Mouse (Mus musculus) C2C12 (cell line): ENCODE results near the gene Hspbp1.

Experiments
- CEBPB ChIP-seq: IDR thresholded peaks from one replicate; pipeline ENCODE4 v1.6.1; 2011; ENCODE audit warnings: low read depth, mild to moderate bottlenecking, control low read depth, moderate library complexity
- CTCF ChIP-seq: IDR thresholded peaks from one replicate; pipeline ENCODE4 v1.5.1; 2011; ENCODE audit not compliant: control insufficient read depth, insufficient read depth, insufficient read length
- FOSL1 ChIP-seq: IDR thresholded peaks from one replicate; pipeline ENCODE4 v1.8.0; 2011; ENCODE audit warnings: mild to moderate bottlenecking, low read length; ENCODE audit not compliant: poor library complexity, insufficient read depth, severe bottlenecking
- MYOG ChIP-seq: IDR thresholded peaks from one replicate; pipeline ENCODE4 v1.6.1; 2011; ENCODE audit not compliant: control insufficient read depth, insufficient read length; ENCODE audit errors: extremely low read depth
- USF1 ChIP-seq: IDR thresholded peaks from one replicate; pipeline ENCODE4 v1.6.1; 2011; ENCODE audit warnings: low read depth, mild to moderate bottlenecking, control low read depth, moderate library complexity

DNA sequence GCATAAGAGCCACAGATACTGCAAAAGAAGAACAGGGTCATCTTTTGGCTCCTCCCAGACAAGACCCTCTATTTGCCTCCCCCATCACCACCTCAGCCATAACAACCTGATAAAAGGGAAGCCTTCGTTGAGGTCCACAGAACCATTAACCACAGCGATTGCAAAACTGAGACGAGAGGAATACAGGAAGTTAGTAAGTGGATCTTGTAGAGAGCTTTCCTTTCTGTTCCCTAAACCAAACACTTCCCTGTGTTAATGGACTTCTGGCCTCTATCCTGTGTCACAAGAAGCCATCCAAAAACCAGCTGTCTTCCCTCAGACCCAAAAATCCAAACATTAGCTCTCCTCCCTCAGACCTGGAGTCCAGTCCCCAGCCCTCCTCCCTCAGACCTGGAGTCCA lies 39.5 kb upstream of the Hspbp1 start:
- no peak for TF ChIP-seq CTCF
- no peak for TF ChIP-seq USF1
- no peak for TF ChIP-seq CEBPB
- TF ChIP-seq MYOG, result no peak
- TF ChIP-seq FOSL1, result no peak
